Mouse (Mus musculus): ENCODE results near the gene Dnmt3a. TPM values are rescaled to one million over a fixed set of nuclear protein-coding genes. Genes with fewer than 3 reads are reported as not detected.

Dnmt3a gene
- total RNA-seq, 1 experiment from 2014 or later = 25.2 TPM

DNA sequence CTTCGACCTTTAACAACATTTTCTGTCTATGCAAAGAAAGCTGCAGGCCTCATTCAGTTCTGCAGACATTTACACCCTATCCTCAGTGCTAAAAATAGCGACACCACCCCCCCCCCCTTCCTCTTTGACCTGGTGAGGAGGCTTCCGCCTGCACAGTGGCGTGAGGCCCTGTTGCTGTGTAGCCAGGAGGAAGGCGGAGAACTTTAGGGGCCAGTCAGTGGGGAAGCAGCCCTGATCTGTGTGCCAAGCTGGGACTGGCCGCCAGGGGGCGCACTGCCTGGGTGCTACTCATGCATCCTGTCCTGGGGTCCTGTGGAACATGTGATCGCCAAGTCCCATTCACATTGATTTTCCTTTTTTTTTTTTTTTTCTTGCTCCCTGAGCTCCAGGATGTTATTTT lies 24.3 kb upstream of the Dnmt3a start:
- peak; percentile 95 to 97 for ATAC-seq (replicated peaks in 1 of 2; ENCODE audit: insufficient read depth in 1 of 2, low FRiP score in 2 of 2, low TSS enrichment in 1 of 2, low read depth in 1 of 2, poor library complexity in 2 of 2, severe bottlenecking in 2 of 2)

DNA sequence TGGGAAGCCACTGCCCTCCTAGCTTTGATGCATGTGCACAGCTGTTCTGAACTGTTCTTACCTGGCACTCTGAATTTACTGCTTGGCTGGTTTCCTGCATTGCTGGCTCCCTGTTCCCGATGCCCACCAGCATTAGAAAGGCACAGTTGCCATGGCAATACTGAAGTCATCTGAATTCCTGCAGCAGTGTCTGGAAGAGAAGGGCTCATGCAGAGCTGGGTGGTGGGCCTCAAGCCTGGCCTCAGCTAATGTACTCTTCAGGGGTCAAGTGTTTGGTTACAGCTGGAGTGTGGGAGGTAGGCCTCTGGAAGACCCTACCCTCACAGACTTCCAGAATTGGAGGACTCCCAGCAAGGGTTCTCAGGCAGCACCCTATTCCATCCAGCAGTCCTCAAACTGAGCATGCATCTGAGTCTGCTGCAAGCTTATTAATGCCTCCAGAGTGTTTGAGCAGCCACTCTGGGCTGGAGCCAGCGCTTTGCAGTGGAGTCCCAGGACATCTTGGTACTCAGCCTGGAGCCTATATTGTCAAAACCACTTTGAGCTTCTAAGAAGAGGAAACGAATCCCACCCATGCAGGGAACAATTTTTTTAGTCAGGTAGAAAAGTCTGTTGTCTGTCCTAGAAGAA lies 22.5 kb upstream of the Dnmt3a start:
- ATAC-seq (replicated peaks in 1 of 2; ENCODE audit: insufficient read depth in 1 of 2, low FRiP score in 2 of 2, low TSS enrichment in 1 of 2, low read depth in 1 of 2, poor library complexity in 2 of 2, severe bottlenecking in 2 of 2) = no peak

DNA sequence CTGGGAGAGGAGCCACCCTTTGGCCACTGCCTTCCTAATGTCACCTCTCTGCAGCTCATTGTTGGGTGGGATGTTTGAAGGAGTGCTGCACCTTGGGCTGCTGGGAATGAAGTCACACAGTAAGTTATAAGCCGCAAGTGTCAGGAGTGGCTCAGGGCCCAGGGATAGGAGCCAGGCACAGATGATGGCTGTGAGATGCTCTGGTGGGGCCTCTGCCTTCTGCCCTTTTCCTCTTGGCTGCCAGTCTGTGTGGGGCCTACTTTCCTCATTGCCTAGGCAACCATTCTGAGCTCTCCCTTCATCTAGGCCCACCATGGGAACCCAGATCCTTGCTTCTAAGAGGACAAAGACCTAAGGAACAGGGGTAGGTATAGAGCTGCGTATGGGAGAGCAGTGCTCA lies 21.5 kb upstream of the Dnmt3a start:
- ATAC-seq (replicated peaks in 1 of 2; ENCODE audit: insufficient read depth in 1 of 2, low FRiP score in 2 of 2, low TSS enrichment in 1 of 2, low read depth in 1 of 2, poor library complexity in 2 of 2, severe bottlenecking in 2 of 2) = no peak

DNA sequence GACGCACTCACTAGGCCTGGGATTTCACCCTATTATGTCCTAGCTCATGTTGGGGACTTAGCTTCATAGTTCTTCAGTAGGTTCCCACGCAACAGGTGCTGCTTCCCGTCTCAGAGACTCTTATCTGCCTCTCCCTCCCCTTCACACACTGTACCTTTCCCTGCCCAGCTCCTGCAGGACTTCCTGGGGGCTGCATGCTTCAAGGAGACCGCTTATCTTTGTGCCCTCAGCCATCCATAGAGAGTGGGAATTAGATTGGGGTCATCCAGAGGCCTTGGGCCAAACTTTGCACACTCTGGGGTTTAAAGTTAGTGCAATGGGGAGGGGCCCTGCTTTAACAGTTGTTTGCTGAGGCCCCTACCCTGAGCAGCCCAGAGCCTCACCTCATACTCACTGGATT lies 21.1 kb upstream of the Dnmt3a start:
- no peak for ATAC-seq (replicated peaks in 1 of 2; ENCODE audit: insufficient read depth in 1 of 2, low FRiP score in 2 of 2, low TSS enrichment in 1 of 2, low read depth in 1 of 2, poor library complexity in 2 of 2, severe bottlenecking in 2 of 2)

DNA sequence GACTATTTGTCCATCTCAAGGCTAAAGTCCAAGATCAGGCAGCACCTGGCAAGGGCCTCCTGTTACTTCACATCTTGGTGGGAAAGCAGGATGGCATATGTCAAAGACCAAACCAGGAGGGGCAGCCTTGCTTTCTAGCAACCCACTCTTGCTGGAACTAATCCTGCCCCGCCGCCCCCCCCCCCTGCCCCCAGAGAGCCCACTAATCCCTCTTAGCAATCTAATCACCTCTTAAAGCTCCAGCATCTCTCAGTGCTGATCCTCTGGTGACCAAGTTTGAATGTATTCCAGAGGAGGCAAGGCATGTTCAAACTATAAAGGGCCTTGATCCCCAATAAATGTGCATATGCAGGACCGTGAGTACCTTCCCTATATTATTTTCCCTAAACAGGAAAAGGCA lies 18.8 kb upstream of the Dnmt3a start:
- no peak for ATAC-seq (replicated peaks in 1 of 2; ENCODE audit: insufficient read depth in 1 of 2, low FRiP score in 2 of 2, low TSS enrichment in 1 of 2, low read depth in 1 of 2, poor library complexity in 2 of 2, severe bottlenecking in 2 of 2)

DNA sequence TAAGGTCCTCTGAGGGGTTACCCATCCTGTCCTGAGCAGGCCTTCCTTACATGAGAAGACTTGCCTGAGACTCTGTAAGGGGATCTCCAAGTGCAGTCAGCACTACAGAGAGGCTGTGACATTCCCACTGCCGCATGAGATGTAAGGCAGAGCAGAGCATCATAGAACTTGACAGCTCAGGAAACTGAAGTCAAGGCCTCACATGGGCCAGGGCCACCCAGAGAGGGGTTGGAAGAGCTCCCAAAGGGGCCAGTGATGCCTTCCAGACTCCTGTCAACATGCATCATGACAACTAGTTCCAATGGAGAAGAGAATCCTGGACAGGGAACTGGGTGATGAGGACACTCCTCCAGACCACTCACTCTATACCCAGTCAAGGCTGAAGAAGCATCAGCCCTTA lies 18.3 kb upstream of the Dnmt3a start:
- ATAC-seq (replicated peaks in 1 of 2; ENCODE audit: insufficient read depth in 1 of 2, low FRiP score in 2 of 2, low TSS enrichment in 1 of 2, low read depth in 1 of 2, poor library complexity in 2 of 2, severe bottlenecking in 2 of 2) = no peak

DNA sequence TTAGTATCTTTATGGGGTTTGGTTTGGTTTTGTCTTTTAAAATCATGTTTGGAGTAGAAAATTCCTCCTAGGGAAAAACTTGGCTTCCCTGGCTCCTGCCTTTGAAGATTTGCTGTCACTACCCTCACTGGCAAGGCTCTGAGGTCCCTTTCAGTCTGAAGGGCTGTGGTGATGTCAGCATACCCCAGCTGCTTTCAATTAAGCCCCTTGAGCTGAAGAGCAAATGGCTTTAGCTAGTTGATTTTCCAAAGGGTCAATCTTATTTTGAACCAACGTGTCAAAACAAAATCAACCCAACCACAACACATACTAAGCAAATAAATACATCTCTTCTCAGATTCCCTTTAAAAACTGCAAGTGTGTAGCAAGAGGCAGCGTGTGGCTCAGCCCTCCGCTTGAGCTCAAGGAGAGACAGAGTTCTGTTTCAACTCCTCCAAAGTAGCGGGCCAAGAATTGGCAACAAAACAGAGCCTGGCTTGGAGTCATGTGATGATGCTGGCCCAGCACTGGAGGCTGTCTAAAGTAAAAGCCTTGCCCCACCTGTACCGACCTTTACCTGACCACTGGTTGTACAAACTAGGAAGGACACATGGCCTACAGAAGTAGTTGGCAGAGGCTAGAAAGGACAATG lies 17.3 kb upstream of the Dnmt3a start:
- no peak for ATAC-seq (replicated peaks in 1 of 2; ENCODE audit: insufficient read depth in 1 of 2, low FRiP score in 2 of 2, low TSS enrichment in 1 of 2, low read depth in 1 of 2, poor library complexity in 2 of 2, severe bottlenecking in 2 of 2)

DNA sequence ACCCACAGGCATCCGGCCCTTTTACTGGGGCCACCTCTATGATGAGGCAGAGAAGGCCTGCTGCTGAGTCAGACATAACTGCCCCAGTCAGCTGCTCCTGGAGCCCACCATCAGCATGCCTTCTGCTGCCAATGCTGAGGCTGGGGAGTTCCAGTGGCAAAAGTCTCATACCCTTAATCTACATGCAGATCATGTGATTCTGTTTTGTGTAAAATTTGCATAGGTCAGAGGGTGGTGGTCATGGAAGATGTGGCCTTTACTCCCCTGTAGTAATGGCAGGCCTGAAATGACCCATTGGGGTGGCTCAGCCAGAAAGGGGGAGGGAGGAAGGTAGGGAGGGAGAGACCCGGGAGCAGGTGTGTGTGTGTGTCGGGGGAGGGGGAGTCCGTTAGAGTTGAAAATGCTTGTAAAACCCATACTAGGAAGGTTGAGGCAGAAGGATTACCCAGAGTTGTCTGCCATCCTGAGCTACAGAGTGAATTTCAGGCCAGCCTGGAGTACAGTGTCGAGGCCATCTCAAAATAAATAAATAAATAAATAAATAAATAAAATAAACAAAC lies 16.1 kb upstream of the Dnmt3a start:
- ATAC-seq (replicated peaks in 1 of 2; ENCODE audit: insufficient read depth in 1 of 2, low FRiP score in 2 of 2, low TSS enrichment in 1 of 2, low read depth in 1 of 2, poor library complexity in 2 of 2, severe bottlenecking in 2 of 2) = no peak

DNA sequence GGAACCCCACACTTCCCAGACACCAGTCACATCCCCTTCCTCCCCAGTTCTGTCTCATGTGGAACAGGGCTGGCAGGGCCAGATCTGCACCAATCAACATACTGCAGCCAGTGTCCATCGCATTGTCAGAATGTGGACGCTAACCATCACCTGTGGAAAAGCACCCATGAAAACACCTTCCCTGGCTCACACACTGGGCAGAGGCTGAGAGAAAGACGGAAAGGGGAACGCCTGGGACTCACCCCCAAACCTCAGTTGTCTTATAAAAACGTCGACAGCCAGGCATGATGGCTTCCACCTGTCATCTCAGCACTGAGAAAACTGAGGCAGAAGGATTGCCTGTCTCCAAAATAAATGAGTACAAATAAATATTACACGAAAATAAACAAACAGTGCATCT lies 14.6 kb upstream of the Dnmt3a start:
- no peak for ATAC-seq (replicated peaks in 1 of 2; ENCODE audit: insufficient read depth in 1 of 2, low FRiP score in 2 of 2, low TSS enrichment in 1 of 2, low read depth in 1 of 2, poor library complexity in 2 of 2, severe bottlenecking in 2 of 2)

DNA sequence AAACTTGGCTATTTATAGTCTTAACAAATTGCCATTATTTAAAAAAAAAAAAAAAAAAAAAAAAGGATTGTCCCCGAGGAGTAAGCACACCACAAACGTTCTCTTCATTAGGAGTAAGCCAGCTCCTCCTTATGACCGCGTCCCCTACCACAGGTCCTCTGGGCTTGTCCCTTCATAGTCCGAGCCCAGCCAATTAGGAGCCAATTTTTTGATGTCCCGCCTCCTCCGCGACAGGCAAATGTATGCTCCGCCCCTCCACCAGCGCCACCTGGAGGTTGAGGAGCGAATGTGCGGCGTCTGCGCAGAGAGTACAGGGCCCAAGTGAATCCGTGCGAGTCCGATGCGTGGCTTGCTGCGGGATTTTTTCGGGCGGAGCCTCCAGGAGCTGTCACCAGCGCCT lies 14.1 kb upstream of the Dnmt3a start:
- peak; percentile 96 to 99 for ATAC-seq (replicated peaks in 1 of 2; ENCODE audit: insufficient read depth in 1 of 2, low FRiP score in 2 of 2, low TSS enrichment in 1 of 2, low read depth in 1 of 2, poor library complexity in 2 of 2, severe bottlenecking in 2 of 2)

DNA sequence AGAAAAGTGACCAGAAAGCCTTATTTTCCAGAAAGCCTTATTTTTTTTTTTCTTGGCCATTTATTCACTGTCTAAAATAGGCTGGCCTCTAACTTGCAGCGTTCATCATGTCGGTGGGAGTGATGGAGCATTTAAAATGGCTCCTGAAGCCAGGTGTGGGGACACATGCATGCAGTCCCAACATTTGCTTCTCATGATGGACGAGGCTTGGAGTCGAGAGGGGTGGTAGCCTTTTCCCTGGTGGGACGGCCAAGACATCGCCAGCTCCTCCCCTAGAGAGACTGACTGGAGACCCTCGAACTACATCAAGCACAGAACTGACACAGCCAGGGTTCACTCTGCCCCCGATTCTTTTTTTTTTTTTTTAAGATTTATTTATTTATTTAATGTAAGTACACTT lies 13.6 kb upstream of the Dnmt3a start:
- no peak for ATAC-seq (replicated peaks in 1 of 2; ENCODE audit: insufficient read depth in 1 of 2, low FRiP score in 2 of 2, low TSS enrichment in 1 of 2, low read depth in 1 of 2, poor library complexity in 2 of 2, severe bottlenecking in 2 of 2)

DNA sequence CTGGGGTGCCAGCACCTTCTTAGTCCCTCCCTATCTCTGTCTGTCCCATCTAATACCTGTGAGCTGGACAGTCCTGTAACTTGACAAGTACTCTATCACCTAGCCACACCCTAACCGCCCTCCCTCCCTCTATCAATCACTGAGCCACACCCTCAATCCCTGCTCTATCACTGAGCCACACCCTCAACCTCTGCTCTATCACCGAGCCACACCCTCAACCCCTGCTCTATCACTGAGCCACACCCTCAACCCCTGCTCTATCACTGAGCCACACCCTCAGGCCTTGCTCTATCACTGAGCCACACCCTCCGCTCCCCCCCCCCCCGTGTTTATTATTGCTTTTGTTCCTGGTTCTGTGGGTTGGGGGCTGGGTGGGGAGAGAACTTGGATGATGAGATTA lies 10.2 kb upstream of the Dnmt3a start:
- no peak for ATAC-seq (replicated peaks in 1 of 2; ENCODE audit: insufficient read depth in 1 of 2, low FRiP score in 2 of 2, low TSS enrichment in 1 of 2, low read depth in 1 of 2, poor library complexity in 2 of 2, severe bottlenecking in 2 of 2)

DNA sequence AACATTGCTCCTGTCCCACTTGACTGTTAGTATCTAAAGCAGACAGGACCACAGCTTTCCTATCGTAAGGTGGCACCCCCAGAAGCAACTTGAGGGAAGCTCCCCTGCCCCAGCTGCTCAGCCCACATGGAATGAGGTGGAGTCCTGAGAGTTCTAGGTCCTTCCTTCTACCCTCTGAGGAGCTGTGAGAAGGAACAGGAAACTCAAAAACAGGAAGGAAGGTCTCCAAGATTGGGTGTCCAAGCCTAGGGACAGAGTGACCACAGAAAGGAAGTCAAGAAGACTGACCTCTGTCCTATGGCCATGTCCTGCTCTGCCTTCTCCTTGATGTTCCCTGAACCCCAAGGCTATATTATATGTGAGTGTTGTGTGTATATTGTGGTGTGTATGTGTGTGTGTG lies 6.3 kb upstream of the Dnmt3a start:
- ATAC-seq (replicated peaks in 1 of 2; ENCODE audit: insufficient read depth in 1 of 2, low FRiP score in 2 of 2, low TSS enrichment in 1 of 2, low read depth in 1 of 2, poor library complexity in 2 of 2, severe bottlenecking in 2 of 2) = peak; percentile 29 to 37; a peak in 2 of 4 replicates

DNA sequence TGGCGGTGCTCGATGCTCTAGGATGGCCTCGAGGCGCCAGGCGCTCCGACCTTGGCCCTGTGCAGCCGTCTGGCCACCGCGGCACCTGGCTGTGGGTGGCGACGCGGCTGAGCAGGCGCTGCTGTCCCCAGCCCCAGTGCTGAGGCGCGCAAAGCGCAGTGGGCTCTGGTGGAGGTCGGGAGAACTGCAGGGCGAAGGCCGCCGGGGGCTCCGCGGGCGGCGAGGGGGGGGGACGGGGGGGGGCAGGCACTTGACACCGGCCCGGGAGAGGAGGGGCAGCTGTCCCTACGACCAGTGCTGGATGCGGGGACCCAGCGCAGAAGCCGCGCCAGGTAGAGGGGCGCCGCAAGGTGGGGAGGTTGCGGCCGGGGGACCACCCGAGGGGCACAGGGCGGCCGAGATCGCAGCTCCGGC lies 471 bp downstream of the Dnmt3a start:
- ATAC-seq (replicated peaks in 1 of 2; ENCODE audit: insufficient read depth in 1 of 2, low FRiP score in 2 of 2, low TSS enrichment in 1 of 2, low read depth in 1 of 2, poor library complexity in 2 of 2, severe bottlenecking in 2 of 2) = peak; percentile 76 to 80

DNA sequence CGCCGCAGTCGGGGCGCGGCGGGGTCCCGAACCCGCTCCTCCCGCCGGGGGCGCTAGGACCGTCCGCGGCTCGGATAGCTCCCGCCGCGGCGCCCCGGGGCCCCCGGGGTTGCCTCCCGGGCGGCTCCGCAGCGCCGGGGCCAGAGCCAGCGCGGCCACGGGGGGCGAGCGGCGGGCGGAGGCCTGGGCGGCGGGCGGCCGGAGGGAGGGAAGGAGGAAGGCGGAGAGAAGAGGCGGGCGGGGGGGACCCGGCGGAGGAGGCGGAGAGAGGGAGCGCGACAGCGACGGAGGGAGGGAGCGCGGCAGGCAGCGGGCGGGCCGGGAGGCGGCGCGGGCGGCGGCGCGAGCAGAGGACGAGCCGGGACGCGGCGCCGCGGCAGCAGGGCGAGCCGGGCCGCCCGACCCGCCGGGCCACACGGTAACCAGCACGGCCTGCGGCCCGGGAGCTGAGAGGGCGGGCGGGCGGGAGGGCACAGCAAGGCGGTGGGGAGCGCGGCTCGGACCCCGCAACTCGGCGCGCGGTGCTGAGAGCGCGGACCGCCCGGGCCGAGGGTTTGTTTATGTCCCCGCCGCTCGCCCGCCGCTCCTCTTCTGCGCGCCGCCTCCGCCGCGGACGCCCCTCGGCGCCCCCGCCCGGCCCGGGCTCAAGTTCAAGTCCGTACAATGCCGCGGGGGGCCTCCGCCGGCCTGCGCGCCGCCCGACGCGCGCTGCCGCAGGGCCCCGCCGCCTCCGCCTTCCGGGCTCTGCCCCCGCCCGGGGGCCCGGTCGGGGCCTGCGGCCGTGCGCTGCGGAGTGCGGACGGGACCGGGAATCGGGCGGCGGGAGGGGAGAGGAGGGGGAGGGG lies 1.1 kb downstream of the Dnmt3a start:
- no peak for ATAC-seq (replicated peaks in 1 of 2; ENCODE audit: insufficient read depth in 1 of 2, low FRiP score in 2 of 2, low TSS enrichment in 1 of 2, low read depth in 1 of 2, poor library complexity in 2 of 2, severe bottlenecking in 2 of 2)

DNA sequence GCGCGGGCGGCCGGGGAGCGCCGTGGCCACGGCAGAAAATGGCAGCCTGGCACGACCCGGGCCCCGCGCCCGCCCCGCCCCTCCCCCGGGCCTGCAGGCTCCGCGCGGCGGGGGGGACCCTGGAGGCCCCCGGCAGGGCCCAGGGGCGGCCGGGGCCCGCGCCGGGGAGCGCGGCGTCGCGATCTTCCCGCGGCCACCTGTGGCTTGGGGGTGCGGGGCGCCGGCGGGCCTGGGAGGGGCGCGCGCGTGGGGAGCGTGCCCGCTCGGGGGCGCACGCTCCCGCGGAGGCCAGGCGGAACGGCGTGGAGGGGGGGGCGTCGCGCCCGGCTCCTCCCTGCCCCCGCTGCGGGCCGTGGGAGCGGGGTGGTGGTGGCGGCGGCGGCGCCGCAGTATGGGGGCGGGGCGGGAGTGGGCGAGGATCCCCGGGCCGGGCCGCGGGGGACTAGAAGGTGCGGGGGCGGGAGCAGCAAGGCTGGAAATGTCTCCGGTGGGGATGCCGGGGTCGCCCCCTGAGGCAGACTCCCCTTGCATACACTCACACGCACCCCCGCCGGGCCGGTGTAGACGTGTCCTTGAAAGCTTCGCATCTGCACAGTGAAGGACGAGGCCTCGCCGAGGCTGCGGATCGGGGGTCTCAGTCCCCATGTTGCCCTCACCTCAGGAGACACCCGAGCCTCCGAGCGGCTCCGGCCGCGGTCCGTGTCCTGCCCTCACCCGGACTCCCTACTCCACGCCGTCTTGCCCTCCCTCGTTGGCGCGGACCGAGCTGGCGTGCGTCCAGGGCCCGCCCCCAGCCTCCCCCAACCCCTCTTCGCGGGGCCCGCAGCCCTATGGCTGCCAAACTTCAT lies 2.0 kb downstream of the Dnmt3a start:
- 0 out of 4 replicates have a peak, but pooled peaks of 1 of the 2 experiments have one; percentile 1 for ATAC-seq (replicated peaks in 1 of 2; ENCODE audit: insufficient read depth in 1 of 2, low FRiP score in 2 of 2, low TSS enrichment in 1 of 2, low read depth in 1 of 2, poor library complexity in 2 of 2, severe bottlenecking in 2 of 2)

DNA sequence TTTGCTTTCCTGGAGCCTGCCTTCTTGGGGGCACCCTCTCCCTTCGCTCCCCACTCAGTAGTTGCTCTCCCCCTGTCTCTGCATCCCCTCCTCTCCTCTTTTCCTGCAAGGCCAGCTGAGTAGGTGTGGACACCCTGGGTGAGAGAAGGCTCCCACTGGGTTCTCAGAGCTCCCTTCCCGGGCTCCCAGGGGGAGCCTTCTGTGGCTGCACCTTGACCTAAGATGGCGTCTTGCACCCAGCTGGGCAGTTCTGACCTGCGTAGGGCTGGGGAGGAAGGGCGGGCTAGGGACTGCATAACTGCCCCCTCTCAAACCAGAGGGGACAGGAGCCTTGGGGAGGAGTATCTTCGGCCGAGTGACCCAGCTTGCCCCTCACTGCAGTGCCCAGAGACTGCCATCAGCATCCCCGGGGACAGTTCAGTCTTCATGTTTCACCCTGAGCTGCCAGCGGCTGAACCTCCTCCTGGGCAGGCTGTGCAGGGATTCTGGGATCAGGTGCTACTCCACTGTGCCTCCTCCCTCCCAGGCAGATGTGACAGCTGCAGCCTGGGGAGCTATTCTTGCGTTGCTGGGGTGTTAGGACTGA lies 2.7 kb downstream of the Dnmt3a start:
- ATAC-seq (replicated peaks in 1 of 2; ENCODE audit: insufficient read depth in 1 of 2, low FRiP score in 2 of 2, low TSS enrichment in 1 of 2, low read depth in 1 of 2, poor library complexity in 2 of 2, severe bottlenecking in 2 of 2) = 0 out of 4 replicates have a peak, but pooled peaks of 1 of the 2 experiments have one; percentile 8
